Mouse (Mus musculus) embryo, embryonic 11.5 days (tissue): ENCODE results near the gene Pml.
"Not testable (repeated sequence)": the region's sequence is repeated elsewhere in the genome, so short reads cannot be mapped to it uniquely, and the experiment has no call there.

Experiments
- DNase-seq: peaks from one replicate; pipeline ENCODE4 v3.0.0-alpha.2; 2012; ENCODE audit warnings: low read depth, low spot score

Gene Pml

DNA sequence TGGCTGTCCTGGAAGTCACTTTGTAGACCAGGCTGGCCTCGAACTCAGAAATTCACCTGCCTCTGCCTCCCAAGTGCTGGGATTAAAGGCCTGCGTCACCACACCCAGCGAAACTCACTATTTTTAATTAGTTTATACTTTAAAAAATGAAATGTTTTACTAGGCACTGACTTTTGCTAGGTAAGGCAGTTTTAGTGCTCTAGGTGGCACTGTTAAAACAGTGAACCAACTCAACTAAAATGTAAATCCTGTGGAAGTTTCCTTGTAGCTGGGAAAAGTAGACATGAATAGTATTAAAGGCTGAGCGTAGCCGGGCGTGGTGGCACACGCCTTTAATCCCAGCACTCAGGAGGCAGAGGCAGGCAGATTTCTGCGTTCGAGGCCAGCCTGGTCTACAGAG, 22.0 kb upstream of the Pml start:
- DNase-seq = not testable (repeated sequence)

DNA sequence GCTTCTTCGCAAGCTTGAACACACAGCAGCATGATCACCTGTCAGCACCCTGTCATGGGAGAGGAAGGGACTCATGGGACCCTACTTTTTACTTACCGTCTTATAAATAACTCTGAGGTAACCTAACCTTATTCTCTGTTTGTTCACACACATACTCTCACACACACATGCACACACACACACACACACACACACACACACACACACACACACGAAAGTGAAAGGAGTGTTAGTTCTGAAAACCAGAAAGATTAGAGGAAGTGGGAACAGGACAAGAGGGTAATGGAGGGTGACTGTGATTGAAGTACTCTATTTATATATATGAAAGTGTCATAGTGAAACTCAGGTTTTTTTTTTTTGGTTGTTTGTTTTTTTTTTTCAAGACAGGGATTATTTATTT, 21.5 kb upstream of the Pml start:
- DNase-seq = no peak

DNA sequence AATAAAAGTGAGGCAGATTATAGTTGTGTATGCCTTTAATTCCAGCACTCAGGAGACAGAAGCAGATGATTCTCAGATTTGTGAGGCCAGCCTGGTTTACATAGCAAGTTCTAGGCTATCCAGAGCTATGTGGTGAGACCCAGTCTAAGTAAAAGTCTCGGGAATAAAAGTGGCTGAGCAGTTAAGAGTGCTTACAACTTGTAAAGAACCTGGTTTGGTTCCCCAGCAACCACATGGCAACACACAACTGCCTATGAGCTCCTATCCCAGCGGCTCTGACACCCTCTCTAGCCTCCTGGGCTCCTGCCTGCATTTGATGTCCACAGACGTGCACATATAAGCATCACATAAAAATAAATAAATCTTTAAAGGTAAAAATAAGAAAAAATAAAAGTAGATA, 20.5 kb upstream of the Pml start:
- no peak for DNase-seq

DNA sequence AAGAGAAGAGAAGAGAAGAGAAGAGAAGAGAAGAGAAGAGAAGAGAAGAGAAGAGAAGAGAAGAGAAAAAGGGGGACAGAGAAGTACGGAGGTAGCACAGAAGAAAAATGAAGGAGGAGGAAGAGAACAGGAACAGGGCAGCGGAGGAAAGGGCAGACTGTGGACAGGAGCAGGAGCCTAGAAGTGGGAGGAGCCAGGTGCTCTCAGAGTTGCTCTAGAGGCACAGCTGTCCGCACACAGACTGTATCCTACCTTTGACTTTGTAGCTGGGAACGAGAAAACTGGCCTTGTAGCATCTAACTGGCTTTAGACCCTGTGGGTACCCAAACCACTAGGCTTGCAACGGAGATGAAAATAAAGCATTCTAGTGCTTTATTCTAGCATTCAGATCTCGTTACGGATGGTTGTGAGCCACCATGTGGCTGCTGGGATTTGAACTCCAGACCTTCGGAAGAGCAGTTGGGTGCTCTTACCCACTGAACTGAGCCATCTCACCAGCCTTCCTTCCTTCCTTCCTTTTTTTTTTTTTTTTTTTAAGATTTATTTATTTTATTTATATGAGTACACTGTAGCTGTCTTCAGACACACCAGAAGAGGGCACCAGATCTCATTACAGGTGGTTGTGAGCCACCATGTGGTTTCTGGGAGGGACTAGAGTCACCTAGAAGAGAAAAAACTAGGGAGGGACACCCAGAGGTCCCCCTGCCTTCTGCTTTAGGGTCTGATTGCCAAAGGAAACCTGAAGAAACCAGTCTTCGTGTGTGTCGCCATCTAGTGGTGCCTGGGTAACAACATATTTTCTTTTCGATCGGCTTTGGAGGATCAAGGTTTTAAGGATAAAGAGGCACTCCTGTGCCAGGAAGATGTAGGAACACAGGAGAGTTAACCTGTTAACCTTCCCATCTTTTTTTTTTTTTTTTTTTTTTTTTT, 19.1 kb upstream of the Pml start:
- peak; percentile 72 for DNase-seq

DNA sequence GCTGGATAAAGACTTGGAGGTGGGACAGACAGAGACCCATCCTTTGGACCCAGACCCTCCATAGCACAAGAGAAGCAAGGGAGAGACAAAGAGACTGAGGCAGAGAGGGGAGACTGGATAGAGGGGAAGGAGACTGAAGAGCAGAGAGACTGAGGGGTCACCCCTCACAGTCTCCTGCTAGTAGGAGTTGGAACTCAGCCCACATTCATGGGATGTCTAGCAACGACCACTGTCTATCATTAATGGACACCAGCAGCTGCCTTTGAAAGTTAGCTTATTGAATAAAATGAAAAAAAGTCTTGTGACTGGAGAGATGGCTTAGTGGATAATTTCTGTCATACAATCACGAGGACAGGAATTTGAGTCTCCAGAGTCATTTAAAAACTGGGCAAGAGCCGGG, 17.5 kb upstream of the Pml start:
- no peak for DNase-seq

DNA sequence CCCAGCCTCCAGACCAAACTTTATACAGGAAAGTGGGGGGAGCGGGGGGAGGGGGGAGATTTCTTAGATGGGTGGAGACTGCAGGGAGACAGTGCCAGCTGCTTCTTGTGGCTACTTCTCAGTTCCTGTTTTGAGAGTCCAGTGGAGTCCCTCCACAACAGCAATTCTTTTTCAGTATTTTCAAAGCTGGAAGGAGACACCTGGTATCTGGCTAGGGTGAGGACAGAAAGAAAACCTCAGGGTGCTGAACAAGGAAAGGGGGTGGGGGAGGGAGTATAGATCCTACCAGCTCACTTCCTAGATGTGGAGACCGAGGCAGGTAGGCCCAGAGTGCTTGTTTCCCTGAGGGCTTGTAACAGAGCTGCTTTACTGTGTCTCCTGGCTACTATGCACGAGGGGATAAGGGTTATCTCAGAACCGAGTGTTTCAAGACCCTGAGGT, 17.0 kb upstream of the Pml start:
- DNase-seq = no peak

DNA sequence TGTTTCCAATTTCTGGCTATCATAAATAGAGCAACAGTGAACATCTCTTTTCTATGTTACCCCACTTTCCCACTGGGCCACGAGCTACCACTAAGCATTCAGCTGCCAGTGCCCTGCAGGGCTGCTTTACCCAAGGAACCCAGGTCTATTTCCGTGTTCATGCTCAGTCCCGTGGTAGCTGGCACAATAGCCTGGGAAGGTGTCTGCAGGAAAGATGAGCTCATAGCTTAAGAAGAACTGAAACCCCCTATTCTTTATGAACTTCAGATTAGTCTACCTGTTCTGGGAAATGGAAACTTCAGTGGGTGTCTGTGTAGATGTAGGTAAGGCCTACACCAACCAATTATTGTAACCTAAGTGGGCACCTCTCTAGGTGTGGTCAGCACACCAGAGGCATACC, 15.8 kb upstream of the Pml start:
- DNase-seq = no peak

DNA sequence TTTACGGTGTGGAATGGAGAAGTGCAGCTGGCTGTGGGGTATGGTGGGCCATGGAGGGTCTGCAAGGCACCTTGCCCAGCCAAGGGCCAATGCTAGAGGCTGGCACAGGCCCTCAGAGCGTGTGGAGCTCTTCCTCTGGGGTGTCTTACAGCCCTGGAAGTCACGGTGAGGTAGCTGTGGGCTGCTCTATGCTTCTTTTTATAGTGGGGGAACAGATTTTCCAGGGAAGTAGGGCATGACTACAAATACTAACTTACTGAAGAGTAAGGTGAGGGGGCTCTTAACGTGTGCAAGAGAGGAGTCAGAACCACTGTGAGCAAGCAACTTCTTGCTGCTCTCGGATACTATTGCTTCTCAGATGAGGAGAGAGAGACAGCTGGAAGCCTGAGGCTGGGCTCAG, 12.9 kb upstream of the Pml start:
- no peak for DNase-seq

DNA sequence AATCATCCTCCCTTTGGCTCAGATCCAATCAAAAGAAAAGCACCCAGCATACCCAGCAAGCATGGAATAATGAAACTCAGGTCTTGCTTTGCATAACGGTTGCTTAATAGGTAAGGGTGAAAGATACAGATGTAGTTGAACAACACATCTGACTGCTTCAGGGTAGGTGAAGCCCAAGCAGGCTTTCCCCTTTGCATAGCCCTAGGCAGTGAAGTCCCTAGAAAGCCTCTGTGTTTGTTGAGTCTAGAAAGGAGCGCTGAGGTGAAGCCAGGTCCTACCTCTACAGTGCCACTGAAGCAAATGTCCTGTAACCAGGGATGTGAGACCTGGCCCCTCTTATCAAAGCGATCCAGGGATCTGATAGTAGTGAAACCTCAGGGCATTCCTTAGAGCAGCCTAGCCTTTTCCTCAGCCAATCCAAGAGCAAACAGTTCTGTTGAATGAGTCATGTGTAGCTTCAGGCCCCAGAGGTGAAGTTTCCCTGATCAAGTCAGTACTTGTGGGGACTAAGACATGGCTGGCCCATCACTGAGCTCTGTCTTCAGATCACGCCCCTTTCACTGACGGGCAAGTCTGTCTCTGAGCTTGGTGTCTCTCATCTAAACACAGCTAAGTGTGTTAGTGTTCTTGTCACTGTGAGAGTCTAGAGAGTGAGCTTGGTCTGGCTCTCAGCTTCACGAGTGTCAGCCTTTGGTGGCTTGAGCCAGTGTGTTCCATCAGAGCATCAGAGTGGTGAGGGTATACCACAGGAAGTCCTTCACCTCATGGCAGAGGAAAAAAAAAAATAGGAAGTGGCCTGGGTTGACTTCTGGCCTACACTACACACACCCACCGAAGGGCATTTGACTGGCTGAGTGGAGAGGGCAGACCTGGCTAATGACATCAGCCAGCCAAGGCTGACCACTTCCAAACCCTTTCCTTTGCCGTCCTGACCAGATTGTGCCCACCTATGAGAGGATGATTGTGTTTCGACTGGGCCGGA, 6.4 kb upstream of the Pml start:
- no peak for DNase-seq

DNA sequence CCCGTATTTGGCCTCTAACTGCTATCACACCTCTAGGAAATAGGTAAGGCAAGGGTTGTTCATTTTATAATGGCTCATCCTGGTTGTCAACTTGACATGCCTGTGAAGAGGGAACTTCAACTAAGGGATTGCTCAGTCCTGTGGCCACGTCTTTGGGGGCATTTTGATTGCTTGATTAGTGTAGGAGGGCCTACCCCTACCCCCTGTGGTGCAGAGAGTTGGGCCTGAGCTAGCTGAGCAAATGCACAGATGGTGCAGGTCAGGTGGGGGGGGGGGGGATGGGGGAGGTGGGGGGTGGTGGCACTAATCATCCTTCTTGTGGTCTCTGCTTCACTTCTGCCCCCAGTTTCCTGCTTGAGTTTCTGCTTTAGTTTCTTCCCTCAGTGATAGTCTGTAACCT, 5.5 kb upstream of the Pml start:
- DNase-seq = no peak

DNA sequence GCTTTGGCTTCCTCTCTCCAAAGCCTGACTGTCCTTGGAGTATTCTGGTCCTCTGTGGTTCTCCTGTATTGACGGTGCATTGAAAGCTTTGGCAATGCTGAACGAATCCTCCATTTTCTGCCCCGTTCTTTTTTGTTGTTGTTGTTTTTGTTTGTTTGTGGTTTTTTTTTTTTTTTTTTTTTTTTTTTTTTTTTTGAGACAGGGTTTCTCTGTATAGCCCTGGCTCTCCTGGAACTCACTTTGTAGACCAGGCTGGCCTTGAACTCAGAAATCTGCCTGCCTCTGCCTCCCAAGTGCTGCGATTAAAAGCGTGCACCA, 4.2 kb upstream of the Pml start:
- not testable (repeated sequence) for DNase-seq

DNA sequence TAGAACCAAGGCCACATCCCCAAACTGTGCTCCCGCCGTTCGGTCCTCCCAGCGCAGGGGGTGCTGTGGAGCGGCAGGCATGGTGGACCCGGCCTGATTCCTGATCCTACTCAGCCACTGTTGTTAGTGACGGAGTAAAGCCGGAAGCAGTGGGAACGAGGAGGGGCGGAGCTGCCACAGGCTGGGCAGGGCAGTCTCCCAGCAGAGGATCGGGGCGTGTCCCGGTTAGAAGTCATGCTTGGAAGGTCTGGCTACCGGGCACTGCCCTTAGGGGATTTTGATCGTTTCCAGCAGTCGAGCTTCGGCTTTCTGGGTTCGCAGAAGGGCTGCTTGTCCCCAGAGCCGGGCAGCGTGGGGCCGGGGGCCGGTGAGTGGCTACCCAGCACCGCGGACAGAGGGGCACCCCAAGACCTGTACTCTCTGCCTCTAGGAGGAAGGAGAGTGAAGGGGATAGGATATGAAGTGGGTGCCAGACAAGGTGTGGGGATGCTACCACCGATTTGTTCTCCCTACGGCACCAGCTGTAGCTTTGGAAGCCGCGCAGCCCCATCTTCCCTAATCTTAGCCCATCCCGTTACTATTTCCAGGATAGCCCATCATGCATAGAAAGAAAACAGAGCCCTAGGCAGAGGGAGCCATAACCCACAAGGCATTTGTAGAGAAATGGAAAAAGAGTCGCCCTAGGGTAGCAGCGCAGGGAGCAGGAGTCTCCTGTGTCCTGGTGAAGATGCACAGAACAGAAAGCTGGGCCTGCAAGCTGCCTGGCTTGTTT, 3.6 kb upstream of the Pml start, which contains the start of gene Stoml1:
Gene Stoml1 (plus strand): TSS at position 132 of the 772 bp plus-strand sequence.
- peak; percentile 83 for DNase-seq

DNA sequence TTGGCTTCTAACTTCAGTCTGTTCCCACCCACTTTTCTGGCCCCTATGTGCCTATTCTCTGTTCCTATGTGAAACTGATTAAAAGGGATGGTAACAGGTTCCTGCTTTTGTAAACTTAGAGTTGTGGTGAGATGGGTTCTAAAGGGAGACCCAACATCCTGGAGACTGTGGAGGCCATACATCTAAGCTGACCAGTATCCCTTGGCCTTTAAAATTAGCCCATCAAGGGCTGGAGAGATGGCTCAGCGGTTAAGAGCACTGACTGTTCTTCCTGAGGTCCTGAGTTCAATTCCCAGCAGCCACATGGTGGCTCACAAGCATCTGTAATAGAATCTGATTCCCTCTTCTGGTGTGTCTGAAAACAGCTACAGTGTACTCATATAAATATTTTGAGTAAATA, 1.1 kb upstream of the Pml start:
- DNase-seq = not testable (repeated sequence)

DNA sequence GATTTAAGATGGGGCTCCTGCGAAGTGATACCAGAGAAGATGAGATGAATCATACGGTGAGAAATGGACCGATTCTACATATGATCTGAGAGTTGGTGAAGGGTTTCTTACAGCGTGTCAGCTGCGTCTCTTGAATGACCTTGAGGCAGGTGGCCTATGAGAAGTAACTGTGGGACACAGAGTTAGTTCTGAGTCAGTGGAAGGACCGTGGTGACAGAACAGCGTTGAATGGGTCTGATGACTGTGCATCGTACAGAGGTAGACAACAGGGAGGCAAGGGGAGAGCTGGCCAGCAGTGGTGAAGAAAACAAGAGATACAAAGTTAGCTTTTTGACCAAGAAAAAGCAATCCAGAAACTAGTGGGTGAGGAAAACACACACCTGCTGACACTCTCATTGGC, 736 bp upstream of the Pml start:
- DNase-seq = no peak

DNA sequence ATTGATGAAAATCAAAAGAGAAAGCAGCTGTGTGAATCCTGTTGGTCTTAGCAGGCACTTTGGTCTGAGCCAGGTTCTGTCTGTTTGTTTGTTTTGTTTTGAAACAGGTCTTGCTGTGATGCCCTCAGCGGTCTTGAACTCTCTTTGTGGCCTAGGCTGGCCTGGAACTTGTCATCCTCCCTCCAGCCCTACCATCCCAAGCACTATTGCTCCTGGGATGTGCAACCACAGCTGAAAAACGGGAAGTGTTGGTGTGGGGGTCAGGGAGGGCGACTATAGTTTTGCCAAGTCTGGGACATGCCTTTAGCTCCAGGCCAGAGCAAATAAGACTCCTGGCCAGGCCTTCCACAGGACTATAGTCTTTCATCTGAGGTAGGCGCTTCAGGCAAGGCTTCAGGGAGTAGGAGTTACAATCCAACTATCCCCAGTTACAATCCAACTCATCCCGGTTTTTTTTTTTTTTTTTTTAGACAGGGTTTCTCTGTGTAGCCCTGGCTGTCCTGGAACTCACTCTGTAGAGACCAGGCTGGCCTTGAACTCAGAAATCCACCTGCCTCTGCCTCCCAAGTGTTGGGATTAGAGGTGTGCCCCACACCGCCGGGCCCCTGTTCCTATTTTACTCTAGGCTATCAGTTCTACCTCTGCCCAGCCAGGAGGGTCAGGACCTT, 706 bp downstream of the Pml start:
- no peak for DNase-seq

DNA sequence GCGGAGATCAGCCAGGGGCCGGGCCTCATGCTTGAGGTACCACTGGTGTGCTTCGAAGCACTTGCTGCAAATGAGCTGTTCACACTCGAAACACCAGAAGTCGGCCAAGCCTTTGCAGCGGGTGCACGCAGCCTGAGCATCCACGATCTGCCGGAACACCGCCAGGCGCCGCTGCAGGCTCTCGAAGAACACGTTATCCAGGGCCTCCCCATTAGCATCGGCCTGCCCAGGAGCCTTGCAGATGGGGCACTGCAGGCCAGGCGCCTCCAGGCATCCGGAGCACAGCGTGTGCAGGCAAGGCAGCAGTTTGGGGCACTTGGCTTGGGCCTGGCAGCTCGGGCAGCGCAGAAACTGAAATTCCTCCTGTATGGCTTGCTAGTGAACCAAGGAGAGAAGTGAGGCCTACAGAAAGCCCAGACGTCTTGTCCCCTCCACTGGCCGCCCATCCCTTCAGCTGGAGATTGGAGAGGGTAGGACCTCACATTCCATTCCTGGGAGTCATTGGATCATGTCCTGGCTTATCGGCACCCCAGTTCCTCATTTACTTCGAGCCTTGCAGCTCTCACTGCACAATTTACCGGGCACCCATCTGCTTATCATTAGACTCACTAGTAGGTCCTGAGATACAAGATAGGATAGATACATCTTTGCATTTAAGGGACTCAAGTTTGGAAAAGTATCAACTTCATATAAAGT, 2.4 kb downstream of the Pml start:
- DNase-seq = peak; percentile 69

DNA sequence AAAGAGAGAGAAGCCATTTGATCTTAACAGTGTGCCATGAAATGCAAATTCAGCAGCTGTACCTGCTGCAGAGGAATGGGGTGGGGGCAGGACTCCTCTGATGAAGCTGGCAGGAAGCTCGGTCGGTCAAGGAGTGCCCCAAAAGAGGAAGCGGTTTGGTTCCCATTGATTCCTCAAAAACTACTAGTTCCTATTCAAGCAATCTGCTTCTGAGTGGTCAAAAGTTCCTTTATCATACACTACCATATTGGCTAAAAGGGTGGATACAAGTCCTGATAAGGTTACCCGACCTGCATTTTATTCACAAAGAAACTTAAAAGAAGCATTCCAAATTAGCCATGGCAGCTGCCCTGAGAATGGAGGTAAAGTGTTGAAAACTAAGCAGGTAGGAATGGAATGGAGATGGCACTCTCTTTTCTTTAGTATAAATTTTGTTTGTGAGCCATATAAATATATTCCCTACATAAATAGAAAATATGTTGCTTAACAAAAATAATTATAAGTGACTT, 3.4 kb downstream of the Pml start:
- no peak for DNase-seq

DNA sequence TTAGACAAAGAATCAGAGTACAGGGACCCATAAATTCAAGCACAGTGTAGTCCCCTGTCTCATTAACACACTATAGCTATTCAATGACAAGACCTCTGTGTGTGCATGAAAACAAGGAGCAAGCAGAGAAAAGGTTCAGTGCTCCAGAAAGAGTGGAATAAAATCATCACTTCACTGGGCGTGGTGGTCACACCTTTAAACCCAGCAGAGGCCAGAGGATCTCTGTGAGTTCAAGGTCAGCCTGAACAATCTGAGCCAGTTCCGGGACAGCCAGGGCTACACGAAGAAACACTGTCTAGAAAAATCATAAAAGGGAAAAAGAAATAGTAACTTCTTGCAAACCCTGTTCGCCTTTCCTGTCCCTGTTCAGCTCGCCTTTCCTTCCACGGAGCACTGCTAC, 5.9 kb downstream of the Pml start:
- no peak for DNase-seq

DNA sequence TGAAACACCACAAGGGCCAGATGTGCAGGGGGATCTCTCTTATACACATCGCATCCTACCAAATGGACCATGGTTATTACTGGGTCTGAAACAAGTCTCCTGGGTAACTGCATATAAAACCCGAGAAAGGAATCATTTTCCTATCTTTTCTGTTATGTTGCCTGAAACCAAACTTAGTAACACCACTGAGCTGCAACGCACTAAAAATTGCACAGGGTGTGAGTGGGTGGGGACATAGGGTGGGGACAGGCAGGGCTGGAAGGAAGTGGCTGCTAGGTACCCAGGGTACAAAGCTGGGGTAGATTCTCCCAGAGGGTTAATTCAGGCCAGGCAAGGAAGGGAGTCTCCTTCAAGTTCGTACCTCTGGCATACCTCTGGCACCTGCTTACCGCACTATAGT, 6.9 kb downstream of the Pml start:
- DNase-seq = no peak

DNA sequence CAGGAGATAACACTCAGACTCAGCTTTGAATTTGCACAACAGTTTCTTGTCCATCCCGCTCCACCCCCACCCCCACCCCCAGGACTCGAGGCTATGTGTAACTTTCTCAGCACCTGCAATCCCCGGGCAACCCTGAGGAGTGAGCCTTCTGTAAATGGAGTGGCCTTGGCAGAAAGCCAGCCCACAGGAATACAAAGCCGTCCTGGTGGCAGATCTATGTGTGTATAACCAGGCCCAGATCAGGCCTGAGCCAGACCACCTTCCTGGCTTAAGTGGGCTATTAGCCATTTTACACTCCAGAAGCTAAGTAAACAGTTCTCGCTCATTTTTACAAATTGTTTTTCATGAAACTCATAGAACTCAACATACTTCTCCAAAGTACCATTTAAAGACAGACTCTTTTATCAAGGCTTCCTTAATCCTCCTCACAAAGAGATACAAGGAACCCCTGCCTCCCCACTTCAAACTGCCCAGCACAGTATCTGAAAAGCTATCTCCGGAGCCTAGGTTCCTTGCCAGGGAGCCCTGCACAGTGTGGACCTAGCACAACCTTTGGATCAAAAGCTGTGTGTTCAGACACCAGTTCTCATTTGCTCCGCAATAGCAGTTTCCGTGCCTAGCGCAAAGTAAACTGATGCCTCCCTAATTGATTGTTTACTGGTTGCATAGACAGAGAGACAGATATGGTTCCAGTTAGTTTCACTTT, 7.7 kb downstream of the Pml start:
- no peak for DNase-seq
